Mouse (Mus musculus): ENCODE measurements around the gene AC131692.1. TPM values are rescaled to one million over a fixed set of nuclear protein-coding genes. Genes with fewer than 3 reads are reported as not detected.
A peak's percentile ranks its signal among the peaks of the same experiment; 100 is the strongest.

Gene AC131692.1
- total RNA-seq, 2 experiments from 2014 or later, result 0.60 to 0.68 TPM

DNA sequence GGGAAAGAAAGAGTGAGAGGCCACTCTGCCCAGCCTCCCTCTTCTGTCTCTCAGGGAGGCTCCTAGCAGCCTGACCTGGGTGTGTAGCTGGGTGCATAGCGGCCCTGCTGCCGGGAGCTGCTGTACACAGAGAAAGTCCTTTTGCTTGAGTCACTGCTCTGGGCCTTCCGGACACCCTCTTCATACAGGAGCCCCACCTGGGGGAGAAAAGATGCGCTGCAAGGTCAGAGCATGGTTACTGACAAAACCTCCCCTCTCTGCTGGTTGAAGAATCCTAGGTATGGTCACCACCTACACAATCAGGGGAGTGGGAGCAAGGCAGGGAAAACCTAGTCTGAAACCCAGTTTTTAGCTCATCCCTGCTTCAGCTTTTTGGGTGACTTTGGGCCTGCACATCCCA, 25.3 kb upstream of the AC131692.1 start:
- DNase-seq, result no peak

DNA sequence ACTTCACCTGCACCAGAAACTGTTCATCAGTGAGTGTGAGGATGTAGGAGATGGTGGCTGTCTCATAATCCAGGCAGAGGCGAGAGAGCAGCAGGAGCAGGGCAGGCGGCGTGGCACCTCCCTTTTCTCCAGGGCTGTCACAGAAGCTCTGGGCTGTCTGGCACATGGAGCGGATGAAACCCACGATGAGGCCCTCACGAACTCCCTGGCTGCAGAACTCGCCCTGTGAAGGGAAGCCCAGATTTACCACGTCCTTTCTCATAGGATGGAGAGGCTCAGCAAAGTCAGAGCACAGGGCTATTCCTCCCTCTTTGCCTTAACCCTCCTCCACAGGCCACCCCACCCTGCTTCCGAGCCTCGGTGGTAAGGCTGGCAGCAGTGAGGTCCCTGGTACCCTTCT, 24.4 kb upstream of the AC131692.1 start:
- no peak for DNase-seq

DNA sequence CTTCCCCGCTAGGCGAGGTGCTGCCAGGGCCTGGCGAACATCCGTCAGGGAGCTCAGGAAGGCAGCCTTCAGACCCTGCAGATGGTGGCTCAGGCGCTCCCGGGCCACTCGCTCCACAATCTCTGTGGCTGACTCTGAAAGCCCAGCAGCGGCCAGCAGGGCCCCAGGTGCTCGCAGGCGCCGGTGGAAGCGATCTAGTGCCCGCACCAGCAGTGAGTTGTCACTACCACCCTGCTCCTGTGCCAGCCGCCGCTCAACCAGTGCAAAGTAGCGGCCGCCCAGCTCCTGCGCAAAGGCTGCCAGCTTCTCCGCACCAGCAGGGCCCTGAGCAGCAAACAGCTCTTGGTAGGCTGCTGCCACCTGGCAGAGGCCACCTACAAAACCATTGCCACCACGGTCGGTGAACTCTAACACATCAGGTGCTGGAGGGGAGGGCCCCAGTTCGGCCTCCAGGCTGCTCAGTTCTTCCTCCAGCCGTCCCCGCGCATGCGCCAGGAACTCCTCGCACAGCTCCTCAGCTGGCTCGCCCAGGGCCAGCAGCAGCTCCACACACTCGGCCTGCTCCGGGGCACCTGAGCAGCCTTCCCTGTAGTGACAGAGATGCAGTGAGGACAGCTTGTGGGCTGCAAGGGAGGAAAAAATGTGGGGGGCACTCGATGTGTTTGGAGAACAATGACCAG, 23.5 kb upstream of the AC131692.1 start:
- DNase-seq, result no peak

DNA sequence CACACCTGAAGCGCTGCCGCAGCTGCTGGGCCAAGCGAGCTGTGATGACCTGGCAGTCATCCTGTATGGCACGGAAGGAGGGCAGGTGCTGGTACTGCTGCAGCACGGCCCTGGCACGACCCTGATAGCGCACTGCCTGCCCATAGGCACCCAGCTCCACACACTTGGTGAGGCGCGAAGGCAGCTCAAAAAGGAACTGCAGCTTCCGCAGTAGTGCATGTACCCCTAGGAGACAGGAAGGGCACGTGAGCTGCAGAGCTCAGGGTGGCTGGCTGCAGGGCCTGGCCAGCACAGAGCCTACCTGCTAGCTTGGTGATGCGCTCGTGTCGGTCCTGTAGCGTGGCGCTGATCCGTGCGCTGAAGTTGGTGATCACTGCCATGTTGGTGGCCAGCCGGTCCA, 23.0 kb upstream of the AC131692.1 start:
- DNase-seq, result no peak

DNA sequence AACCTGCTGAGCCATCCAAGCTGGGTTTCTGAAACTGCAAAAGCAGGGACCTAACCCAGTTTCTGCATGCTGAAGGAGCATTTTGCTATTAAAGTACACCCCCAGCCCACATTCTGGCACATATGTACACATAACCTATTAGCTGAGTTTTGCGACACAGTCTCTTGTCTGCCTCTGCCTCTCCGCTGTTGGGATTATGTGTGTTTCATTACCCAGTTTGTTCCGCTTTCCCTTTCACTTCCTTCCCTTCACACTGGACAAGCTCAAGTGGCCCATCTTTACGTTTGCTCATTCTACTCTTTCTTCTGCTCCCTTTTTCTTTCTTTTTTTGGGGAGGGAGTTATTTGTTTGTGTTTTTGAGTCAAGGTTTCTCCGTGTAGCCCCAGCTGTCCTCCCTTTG, 20.3 kb upstream of the AC131692.1 start:
- DNase-seq, result no peak

DNA sequence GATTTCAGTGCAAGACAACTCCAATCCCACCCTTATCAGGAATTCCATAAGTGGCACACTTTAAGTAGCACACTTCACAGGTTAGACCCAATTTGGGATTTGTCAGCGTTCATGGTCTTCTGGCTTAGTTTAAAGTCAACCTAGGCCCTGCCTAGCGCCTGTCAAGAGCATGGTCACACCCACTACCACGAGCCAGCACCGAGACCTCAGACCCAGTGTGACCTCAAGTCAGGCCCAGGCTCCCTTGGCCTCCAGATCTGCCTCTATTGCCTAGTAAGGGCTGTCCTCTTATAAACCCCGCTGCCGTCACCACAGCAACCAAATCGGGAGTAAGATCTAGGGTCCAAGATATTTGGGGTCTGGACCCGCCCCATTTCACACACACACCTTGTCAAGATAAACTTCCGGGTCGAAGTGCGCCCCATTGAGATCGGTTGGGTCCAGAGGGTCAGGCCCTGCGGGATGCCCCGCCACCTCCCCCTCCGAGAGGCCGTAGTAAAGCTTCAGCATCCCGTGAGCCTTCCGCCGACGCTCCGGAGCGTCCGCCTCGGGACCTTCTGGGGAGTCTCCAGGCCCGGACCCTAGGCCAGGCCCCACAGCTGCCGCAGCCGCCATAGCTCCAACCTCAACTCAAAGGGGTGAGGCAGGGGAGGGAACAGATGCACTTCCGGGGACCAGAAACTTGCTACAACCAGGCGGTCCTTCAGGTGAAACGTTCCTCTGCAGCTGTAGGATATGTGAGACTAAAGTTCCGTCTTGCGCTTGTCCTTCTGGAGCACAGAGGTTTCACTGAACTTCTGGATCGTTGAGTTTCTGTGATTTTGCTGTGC, 17.4 kb upstream of the AC131692.1 start, which contains the start of gene Vps51:
Gene Vps51 (minus strand): TSS at position 668 of the 830 bp plus-strand sequence.
- peak; percentile 90 for DNase-seq

DNA sequence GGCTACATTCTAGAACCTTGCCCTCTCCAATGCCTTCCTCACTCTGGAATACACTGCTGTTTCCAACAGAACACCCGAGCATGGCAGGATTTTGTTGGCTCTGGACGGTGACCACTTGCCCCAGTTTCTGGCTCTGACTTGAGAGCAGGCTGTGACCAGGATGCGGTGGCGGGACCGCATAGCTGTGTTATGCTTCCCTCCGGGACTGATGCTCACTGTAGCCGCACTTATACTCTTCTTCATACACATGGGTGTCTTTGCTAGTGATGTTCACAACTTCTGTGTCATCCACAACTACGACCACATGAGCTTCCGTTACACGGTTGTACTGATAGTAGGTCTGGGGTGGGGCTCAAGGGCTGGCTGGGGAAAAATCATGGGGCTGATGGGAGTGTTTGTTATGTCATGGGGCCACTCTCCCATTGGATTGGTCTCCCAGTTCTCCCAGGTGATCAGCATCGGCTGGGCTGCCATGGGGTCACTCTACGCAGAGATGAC, 14.2 kb upstream of the AC131692.1 start, which contains the start of gene Tmem262:
Gene Tmem262 (plus strand): TSS at position 51 of the 498 bp plus-strand sequence.
- no peak for DNase-seq

DNA sequence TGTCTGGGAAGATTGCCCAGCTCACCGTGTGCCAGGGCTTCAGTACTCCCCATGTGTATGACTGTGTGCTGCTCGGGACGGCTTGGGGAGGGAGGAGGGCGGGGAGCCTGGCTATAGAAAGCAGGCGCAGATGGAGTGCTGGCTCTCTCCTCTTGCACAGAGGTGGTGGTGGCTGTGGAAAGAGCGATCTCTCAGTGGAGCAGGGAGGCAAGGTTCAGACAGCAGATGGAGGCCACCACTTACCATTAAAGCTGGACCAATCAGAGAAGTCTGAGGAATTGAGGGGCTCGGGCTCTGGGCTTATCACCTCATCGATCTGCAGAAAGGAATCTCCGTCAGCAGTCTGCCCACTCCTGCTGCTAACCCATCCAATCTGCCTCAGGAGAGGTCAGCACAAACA, 12.1 kb upstream of the AC131692.1 start, which contains the start of gene Gm28374:
Gene Gm28374 (minus strand): TSS at position 101 of the 400 bp plus-strand sequence.
- no peak for DNase-seq

DNA sequence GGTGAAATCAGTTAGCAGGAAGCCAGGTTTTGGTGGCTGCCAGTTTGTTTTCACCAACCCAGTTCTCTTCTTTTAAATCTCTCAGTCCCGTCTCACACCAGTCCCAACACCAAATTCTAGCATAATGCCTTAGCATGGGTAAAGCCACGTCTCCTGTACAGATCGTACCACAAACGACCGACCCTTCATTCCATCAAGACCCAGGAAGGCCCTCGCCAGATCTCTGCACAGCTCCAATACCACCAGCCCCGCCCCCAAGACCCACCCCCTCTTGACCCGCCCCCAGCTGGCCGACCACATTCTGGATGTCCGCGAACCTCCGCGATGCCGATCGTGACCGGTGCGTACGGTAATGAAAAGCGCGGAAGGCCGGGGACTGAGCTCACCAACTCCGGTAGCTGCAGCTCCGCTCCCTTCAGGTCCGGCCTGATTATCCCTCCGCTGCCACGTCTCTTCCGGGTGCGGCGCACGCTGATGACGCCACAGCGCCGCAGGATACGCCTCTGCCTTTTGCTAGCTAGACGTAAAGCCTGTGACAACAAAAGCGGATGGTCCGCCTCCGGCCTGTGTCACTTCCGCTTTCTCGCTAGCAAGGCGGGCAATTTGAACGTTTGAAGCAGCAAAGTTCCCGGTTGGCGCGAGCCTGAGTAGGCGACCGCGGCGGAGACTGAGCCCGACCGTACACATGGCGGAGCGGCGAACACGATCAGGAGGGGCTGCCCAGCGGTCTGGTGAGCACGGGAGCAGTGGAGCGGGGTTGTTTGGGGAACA, 9.6 kb upstream of the AC131692.1 start, which contains the start of the genes Zfpl1 and Cdca5:
Gene Zfpl1 (minus strand): TSS at position 479 of the 771 bp plus-strand sequence.
Gene Cdca5 (plus strand): TSS at position 506 of the 771 bp plus-strand sequence.
- DNase-seq, result peak; percentile 96

DNA sequence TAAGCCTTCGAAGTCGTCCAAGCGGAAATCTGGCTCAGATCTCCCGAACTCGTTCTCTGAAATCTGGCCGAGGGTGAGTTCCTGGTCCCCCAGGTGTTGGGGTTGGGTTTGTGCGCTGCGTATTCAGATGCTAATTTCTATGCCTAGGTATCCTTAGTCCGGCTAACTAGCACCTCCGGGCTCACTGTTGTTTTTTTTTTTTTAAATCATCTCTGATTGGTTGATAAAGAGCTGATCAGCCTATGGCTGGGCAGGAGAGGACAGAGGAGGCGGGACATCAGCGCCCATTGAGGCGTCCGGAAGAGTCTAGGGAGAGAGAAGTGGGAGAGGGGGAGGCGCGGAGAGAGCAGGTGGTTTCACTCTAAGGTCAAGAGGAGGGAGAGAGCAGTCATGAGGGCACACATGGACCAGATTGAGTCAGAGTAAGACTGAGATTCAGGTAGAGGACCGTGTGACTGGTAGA, 8.8 kb upstream of the AC131692.1 start:
- DNase-seq, result peak; percentile 58

DNA sequence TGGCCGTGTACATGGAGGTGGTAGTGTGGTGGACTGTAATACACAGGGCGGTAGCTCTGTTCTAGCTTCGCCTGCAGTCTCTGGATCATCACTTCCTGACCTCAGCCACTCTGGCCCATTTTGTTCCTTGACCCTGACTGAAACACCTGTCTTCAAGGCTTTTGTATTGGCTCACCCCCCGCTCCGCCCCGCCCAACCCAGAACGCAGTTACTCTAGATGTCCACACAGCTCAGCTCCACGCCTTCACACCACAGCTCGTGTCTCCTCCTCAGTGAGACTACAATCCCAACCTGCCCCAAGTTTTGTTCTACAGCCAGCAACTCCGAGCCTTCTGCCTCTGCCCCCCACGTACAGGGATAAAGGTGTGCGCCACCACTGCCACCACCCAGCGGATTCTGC, 5.4 kb upstream of the AC131692.1 start:
- DNase-seq, result no peak

DNA sequence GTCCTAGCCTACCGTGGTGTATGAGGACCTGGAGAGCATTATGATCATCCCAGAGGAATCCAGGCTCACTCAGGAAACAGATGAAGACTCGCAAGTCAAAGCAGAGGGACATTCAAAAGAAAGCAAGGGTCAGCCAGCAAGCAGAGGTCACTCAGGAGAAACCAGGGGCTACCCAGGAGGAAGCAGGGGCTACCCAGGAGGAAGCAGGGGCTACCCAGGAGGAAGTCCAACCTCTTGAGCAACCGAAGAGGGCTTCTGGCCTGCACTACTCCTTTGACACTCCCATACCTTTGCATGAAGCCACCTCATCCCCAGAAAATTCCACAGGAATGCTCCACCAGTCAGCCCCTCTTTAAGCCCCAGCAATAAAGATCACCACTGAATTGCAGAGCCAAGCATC, 3.6 kb downstream of the AC131692.1 start:
- no peak for DNase-seq

DNA sequence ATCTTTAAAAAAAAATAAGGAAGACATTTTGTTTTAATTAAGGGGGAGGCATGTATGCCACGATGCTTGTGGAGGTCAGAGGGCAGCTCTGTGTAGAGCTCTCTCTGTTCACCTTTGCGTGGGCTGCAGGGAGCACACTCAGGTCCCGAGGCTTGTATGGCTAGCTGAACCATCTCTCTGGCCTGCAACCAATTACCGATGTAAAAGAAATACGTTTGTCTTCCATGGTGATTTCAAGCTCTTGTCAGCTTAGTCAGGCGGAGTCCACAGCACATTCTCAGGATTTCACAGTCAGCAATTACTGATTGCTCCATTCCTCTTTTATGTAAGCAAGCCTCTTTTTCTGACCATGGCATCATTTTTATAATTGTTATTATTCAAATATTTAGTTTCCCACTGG, 7.0 kb downstream of the AC131692.1 start:
- DNase-seq, result no peak

DNA sequence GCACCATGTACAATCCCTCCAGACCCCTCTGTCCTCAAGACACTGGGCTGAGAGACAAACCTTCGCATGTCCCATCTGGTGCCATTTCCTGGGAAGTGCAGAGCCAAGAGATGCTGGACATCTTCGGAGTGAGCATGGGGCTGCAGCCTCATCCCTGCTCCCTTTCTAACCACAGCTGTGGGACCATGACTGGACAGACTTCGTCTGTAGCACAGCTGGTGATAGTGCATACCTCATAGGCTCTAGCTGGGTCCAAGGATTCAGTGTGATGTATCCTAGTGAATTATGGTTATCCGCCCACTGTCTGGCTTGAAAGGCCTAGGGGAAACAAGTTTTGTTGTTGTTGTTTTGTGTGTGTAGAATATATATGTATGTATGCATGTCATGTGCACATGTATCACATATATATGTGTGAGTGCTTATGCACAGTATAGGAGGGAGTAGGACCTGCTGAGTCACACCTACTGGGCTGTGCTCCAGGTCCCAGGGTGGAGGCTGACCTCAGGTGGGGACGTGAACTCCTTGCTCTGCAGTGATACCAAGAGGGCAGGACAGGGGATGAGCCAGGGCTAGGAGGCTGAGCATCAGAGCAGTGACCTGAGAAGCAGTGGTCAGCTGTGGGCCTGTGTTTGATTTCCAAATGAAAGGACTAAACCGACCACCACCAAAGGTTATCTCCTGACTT, 8.1 kb downstream of the AC131692.1 start:
- DNase-seq, result no peak

DNA sequence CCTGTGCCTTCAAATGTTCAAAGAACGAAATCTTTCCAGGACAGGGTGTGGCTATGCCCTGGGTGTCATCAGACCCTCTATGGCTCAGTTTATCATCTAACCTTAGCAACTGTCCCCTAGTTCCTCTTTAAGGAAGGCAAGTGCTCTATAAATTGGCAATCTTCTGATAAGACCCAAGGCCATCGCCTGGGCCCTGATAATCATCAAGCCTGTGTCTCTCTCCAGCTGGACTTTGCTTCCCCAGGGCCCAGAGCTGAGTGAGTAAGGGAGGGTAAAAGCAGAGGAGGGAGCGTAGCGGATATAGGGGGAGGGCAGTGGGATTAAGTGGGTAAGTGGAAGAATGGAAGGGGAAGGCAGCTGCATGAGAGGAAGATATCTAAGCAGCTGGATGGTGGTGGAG, 10.3 kb downstream of the AC131692.1 start:
- DNase-seq, result no peak

DNA sequence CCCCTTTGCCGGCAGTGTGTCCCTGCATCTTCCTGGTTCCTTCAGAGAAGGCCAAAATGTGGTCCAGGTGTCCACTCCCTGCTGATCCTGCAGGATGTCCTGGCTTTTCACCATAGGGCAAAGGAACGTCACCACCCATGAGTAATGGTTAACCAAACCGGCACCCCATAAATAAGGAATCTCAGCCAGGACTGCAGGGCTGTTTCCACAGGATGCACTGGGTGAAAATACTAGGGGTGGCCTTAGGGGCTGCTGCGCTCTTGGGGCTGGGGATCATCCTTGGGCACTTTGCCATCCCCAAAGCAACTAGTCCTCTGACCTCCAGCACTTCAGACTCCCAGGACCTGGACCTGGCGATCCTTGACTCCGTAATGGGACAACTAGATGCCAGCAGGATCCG, 11.4 kb downstream of the AC131692.1 start, which contains the start of gene Naaladl1:
Gene Naaladl1 (plus strand): TSS at position 197 of the 400 bp plus-strand sequence.
- DNase-seq, result no peak

DNA sequence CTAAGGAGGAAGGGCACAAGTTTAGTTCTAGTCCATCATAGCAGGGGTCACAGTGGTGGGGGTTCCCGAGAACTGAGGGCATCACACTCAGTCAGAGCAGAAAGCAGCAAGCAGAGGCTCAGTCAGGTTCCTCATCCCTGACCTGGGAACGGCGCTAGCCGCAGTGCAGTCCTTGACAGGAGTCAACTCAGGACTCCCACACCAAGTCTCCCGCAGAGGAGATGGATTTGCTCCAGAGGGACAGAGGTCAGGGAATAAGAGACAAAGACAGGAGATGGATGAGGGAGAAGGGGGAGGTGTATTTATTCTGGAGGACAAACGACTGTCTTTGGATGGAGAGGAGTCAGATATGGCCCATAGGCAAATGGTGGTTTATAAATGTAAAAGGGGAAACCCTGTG, 18.9 kb downstream of the AC131692.1 start:
- DNase-seq, result no peak

DNA sequence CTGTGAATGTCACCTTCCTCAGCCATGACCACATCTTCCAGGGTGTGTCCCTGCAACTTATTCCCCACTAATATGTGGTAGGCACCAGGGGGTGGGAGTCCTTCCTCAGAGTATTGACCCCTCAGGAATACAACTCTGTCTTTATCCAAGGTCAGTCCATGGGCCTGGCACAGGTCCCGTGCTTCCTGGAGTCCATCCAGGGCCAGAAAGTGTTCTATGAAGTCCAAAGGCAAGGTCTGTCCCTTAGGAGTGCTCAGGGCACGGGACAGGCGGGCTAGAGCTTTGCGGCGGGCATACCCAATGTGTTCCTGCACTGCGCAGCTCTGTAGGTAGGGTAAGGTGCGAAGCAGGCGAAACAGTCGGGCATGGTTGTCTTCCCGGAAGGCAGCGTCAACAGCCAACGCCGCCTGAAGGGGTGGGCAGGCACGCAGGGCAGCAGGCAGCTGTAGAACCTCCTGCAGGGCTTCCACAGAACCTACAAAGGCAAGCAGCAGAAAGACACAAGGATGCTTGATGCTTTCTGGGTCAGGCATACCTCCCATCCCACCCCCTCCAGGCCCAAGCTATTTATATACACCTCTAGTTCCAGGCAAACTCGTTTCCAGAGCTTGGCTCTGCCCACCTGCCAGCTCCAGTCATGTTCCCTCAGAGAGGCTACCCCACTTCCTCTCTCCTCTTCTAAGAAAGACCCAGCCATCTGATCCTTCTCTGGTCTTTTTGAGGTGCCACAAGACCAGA, 22.1 kb downstream of the AC131692.1 start:
- DNase-seq, result peak; percentile 55

DNA sequence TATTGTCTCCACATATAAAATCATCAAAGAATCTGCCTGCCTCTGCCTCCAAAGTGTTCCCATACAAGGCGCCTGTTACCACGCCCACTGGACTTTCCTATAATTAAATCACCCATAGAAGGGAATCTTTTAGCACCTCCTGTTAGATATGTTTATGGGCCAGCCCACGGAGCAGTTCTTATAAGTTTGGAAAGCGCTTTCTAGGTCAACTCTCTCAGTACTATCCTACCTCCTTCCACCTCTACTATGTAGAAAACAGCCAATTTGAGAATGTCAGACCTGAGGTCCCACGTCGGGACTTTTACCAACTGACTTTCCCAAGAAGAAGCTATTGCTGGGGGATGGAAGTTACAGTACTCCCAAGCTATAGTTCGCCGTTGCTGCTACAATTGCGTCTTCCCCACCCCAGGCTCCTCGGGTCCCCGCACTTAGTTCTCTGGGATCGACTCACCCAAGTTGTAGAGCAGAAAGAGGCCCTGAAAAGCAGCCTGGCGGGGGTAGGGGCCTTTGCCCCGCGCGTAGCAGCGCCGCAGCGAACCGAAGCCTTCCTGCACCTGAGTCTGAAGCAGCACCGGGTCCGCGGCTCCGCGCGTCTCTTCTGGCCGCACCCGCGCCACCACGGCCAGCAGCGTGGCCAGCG, 23.2 kb downstream of the AC131692.1 start:
- no peak for DNase-seq

DNA sequence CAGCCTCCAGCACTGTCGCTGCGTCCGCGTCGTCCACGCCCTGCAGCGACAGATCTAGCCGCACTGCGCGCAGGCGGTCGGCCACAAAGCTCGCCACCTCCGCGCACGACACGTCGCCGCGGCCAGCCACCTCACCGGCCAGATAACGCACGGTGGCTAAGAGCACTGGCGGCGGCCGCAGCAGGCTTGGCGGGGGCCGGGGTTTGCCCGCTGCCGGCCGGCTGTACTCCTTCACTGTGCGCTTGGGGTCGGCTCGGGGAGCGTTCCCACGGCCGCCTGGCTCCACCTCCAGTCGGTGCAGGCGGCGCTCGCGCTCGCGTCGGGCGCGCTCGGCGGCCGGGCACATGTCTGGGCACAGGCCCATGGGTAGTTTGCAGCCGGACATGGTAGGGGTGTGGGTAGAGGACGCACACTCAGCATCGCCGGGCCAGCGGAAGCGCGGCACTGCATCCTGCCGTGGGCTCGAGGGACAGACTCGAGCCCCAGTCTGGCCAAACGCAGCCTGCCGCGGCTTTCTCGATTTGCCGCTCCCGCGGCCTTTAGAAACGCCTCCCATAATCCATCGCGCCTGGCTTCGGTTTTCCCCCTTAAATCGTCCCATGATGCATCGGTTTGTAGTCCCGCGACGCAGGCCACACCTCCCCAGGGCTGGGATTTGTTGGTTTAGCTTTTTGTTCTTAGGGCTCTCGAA, 23.9 kb downstream of the AC131692.1 start, which contains the start of gene Sac3d1:
Gene Sac3d1 (minus strand): TSS at position 665 of the 691 bp plus-strand sequence.
- DNase-seq, result peak; percentile 89

Data from heart, postnatal 4 days (tissue).